ENCODE assay signal across 24 mouse cellular contexts in genomic region chr1:136893162-136893561, GRCm38 (mm10).
DNase-seq lines count a peak whose midpoint lies in the region; ATAC-seq and TF ChIP-seq lines count a peak whose summit lies in the region.
"Had no signal": no experiment of that assay in that cellular context is flagged by ENCODE, and none has a peak within 500 bp of the region (broad histone marks: within the 10 kb centered on the region; RNA-seq: fewer than 3 reads in every experiment).

No protein-coding gene starts in this region.

- no peak overlapping the region for H3K4me3 ChIP-seq in stomach, embryonic 15.5 days (replicated peaks)
- no peak overlapping the region for H3K4me3 ChIP-seq in stomach, postnatal 0 days (ENCODE audit: low read depth, low read length)
- no peak overlapping the region for H3K4me3 ChIP-seq in intestine, postnatal 0 days (ENCODE audit: low read depth, low read length)
- H3K4me3 ChIP-seq: embryonic facial prominence, embryonic 13.5 days; embryonic facial prominence, embryonic 15.5 days; forebrain, embryonic 13.5 days; forebrain, embryonic 15.5 days had no signal

- no peaks in the 10 kb centered on the region for H3K27me3 ChIP-seq in stomach, embryonic 15.5 days (replicated peaks)
- H3K27me3 ChIP-seq in stomach, postnatal 0 days (ENCODE audit: control insufficient read depth, insufficient read depth, low read length), result no peaks in the 10 kb centered on the region
- H3K27me3 ChIP-seq in intestine, postnatal 0 days (replicated peaks; ENCODE audit: control insufficient read depth, insufficient read depth, low read length), result no peaks in the 10 kb centered on the region
- H3K27me3 ChIP-seq: CH12.LX; embryonic facial prominence, embryonic 13.5 days; embryonic facial prominence, embryonic 15.5 days; forebrain, embryonic 13.5 days; forebrain, embryonic 15.5 days; Patski had no signal

- H3K36me3 ChIP-seq in stomach, embryonic 15.5 days, result no peaks in the 10 kb centered on the region
- no peaks in the 10 kb centered on the region for H3K36me3 ChIP-seq in stomach, postnatal 0 days (ENCODE audit: control insufficient read depth, insufficient read depth, low read length)
- H3K36me3 ChIP-seq in intestine, postnatal 0 days (ENCODE audit: control insufficient read depth, insufficient read depth), result no peaks in the 10 kb centered on the region
- H3K36me3 ChIP-seq: embryonic facial prominence, embryonic 13.5 days; embryonic facial prominence, embryonic 15.5 days; forebrain, embryonic 15.5 days; G1E had no signal

- no peak overlapping the region for H3K9ac ChIP-seq in stomach, embryonic 15.5 days
- no peak overlapping the region for H3K9ac ChIP-seq in stomach, postnatal 0 days (ENCODE audit: low read length)
- H3K9ac ChIP-seq in intestine, postnatal 0 days (ENCODE audit: low read depth, low read length), result no peak overlapping the region
- H3K9ac ChIP-seq: embryonic facial prominence, embryonic 13.5 days; embryonic facial prominence, embryonic 15.5 days; forebrain, embryonic 13.5 days; forebrain, embryonic 15.5 days; forebrain, postnatal 0 days had no signal

- H3K9me3 ChIP-seq in stomach, embryonic 15.5 days, result no peaks in the 10 kb centered on the region
- H3K9me3 ChIP-seq in stomach, postnatal 0 days (ENCODE audit: control insufficient read depth, low read length), result no peaks in the 10 kb centered on the region
- H3K9me3 ChIP-seq in intestine, postnatal 0 days (ENCODE audit: control insufficient read depth), result no peaks in the 10 kb centered on the region
- H3K9me3 ChIP-seq: embryonic facial prominence, embryonic 13.5 days; embryonic facial prominence, embryonic 15.5 days; forebrain, embryonic 13.5 days; forebrain, embryonic 15.5 days had no signal

- no peak for DNase-seq in stomach, postnatal 0 days (ENCODE audit: low spot score)
- DNase-seq in embryo, embryonic 11 days, result no peak
- DNase-seq: adrenal gland, adult 8-10 months; adrenal gland, postnatal 14 days; adrenal gland, postnatal 36 days; B cell, adult 2 months; cerebellum, adult 11-12 months; cerebellum, adult 2 months; cerebellum, adult 9-10 months; cerebellum, postnatal 10 days; cerebellum, postnatal 25 days; forebrain, postnatal 0 days had no signal

- H3K4me1 ChIP-seq in stomach, embryonic 15.5 days, result peaks cover 7% of the 10 kb centered on the region; the same call in 1 of the 2 replicates
- no peaks in the 10 kb centered on the region for H3K4me1 ChIP-seq in stomach, postnatal 0 days (replicated peaks; ENCODE audit: control insufficient read depth, insufficient read depth)
- peaks cover 18% of the 10 kb centered on the region for H3K4me1 ChIP-seq in intestine, postnatal 0 days (replicated peaks; ENCODE audit: control insufficient read depth, insufficient read depth, low read length)
- H3K4me1 ChIP-seq: embryonic facial prominence, embryonic 13.5 days; embryonic facial prominence, embryonic 15.5 days had no signal

- ATAC-seq in stomach, embryonic 15.5 days (ENCODE audit: insufficient read depth, low FRiP score, low read depth), result peak; percentile 50; the same call in 1 of the 2 replicates
- no peak for ATAC-seq in stomach, postnatal 0 days (ENCODE audit: low FRiP score, low TSS enrichment)
- ATAC-seq in intestine, postnatal 0 days, result peak; percentile 73
- ATAC-seq in erythroblast, adult 5-6 weeks (replicated peaks; ENCODE audit: low FRiP score, poor library complexity, severe bottlenecking), result no peak
- ATAC-seq: activated CD4-positive, CD25-positive, alpha-beta regulatory T cell, adult 4 months; CD4-positive, CD25-positive, alpha-beta regulatory T cell, adult 4 months; forebrain, embryonic 13.5 days; forebrain, embryonic 15.5 days; forebrain, postnatal 0 days; Patski had no signal

- WGBS in stomach, embryonic 15.5 days, result 72% methylated on average over 6 of the region's 6 CpGs
- 82% methylated on average over 6 of the region's 6 CpGs for WGBS in stomach, postnatal 0 days
- WGBS in intestine, postnatal 0 days, result 47% methylated on average over 6 of the region's 6 CpGs

- TF ChIP-seq EP300 in stomach, postnatal 0 days (optimal IDR thresholded peaks at IDR 0.05), result no peak

- no peak for TF ChIP-seq CTCF in stomach, postnatal 0 days (IDR thresholded peaks at IDR 0.05; ENCODE audit: low read depth)
- TF ChIP-seq CTCF in intestine, postnatal 0 days (IDR thresholded peaks at IDR 0.05; ENCODE audit: low read depth), result no peak

- no peak overlapping the region for H3K4me2 ChIP-seq in stomach, embryonic 15.5 days
- no peak overlapping the region for H3K4me2 ChIP-seq in stomach, postnatal 0 days (replicated peaks; ENCODE audit: low read depth)
- no peak overlapping the region for H3K4me2 ChIP-seq in intestine, postnatal 0 days (replicated peaks; ENCODE audit: low read depth)
- H3K4me2 ChIP-seq: embryonic facial prominence, embryonic 13.5 days; embryonic facial prominence, embryonic 15.5 days; forebrain, embryonic 13.5 days; forebrain, embryonic 15.5 days had no signal

- no peak overlapping the region for H3K27ac ChIP-seq in stomach, embryonic 15.5 days
- no peak overlapping the region for H3K27ac ChIP-seq in stomach, postnatal 0 days (replicated peaks)
- no peak overlapping the region for H3K27ac ChIP-seq in intestine, postnatal 0 days (ENCODE audit: low read depth, low read length)
- H3K27ac ChIP-seq: embryonic facial prominence, embryonic 13.5 days; embryonic facial prominence, embryonic 15.5 days; forebrain, embryonic 13.5 days; forebrain, embryonic 15.5 days had no signal

Comparison
In these comparisons a context has a peak if more than half of its experiments do, and no peak if none do; other contexts are left out.
1. ATAC-seq: peak in stomach, embryonic 15.5 days (single experiment) and intestine, postnatal 0 days (single experiment); none in stomach, postnatal 0 days (single experiment) and erythroblast, adult 5-6 weeks (single experiment).